Mouse (Mus musculus): ENCODE data around the gene Endov.

DNA sequence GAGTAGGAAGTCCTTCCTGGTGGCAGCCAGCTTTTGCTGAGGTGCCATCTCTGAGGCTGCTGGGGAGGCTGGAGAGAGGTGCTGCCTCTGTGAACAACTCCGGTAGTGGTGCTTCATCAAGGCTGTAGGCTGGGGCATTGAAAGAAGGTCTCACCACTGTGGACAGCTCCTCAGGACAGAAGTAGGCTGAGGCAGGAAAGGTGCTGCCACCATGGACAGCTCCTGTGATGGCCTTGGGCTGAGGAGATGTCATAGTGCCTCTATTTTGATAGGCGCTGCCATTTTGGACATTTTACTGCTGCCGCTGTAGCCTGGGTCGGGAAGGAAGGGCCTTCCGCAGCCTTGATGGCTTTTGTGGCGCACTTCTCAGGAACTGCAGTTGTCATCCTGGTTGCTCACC lies 1.7 kb downstream of the Endov start:
- no peak for TF ChIP-seq CTCF (conservative IDR thresholded peaks at IDR 0.05 in 1 of 2, IDR thresholded peaks at IDR 0.05 in 1 of 2; ENCODE audit: low read depth in 2 of 2, low read length in 2 of 2)
- TF ChIP-seq TCF12 (IDR thresholded peaks at IDR 0.05; ENCODE audit: low read depth, low read length), result no peak
- no peak for TF ChIP-seq POLR2A (IDR thresholded peaks at IDR 0.05; ENCODE audit: low read depth, low read length)
- TF ChIP-seq ZNF384 (IDR thresholded peaks at IDR 0.05; ENCODE audit: low read depth, low read length), result no peak
- TF ChIP-seq EP300 (IDR thresholded peaks at IDR 0.05; ENCODE audit: low read length), result no peak
- TF ChIP-seq HCFC1 (IDR thresholded peaks at IDR 0.05; ENCODE audit: low read depth, low read length), result no peak
- TF ChIP-seq POLR2AphosphoS2 (IDR thresholded peaks at IDR 0.05; ENCODE audit: low read depth, low read length), result no peak
- TF ChIP-seq ZMIZ1 (IDR thresholded peaks at IDR 0.05; ENCODE audit: low read depth, low read length), result no peak
